Mouse (Mus musculus) kidney, embryonic 16.5 days (tissue): ENCODE measurements around the gene Olfr1357. TPM values are rescaled to one million over a fixed set of nuclear protein-coding genes. Genes with fewer than 3 reads are reported as not detected.
A peak's percentile ranks its signal among the peaks of the same experiment; 100 is the strongest.

Source experiments
- ATAC-seq: fragments of 200-750 bp; cut with Nextera tagmentation; 2 replicates; pipeline ENCODE4 v1.8.0; 2017; ENCODE audit warnings: moderate TSS enrichment; ENCODE audit not compliant: low FRiP score, low TSS enrichment
- H3K27ac ChIP-seq: fragments of 300-500 bp; sonication (generic); 2 replicates; pipeline ENCODE4 v1.5.1; 2014; ENCODE audit warnings: low read length
- H3K27me3 ChIP-seq: fragments of 300-500 bp; sonication (generic); 2 replicates; pipeline ENCODE4 v1.6.1; 2014; ENCODE audit warnings: low read length, control low read depth, mixed read lengths; ENCODE audit not compliant: insufficient read depth
- H3K36me3 ChIP-seq: fragments of 300-500 bp; sonication (generic); 2 replicates; pipeline ENCODE4 v1.6.1; 2014; ENCODE audit warnings: low read length, control low read depth, mixed read lengths; ENCODE audit not compliant: insufficient read depth
- H3K4me1 ChIP-seq: fragments of 300-500 bp; sonication (generic); 2 replicates; pipeline ENCODE4 v1.6.1; 2014; ENCODE audit warnings: low read length, control low read depth, mixed read lengths; ENCODE audit not compliant: insufficient read depth
- H3K4me2 ChIP-seq: fragments of 300-500 bp; sonication (generic); replicated peaks from 2 replicates; pipeline ENCODE4 v1.6.1; 2014; ENCODE audit warnings: low read depth, low read length
- H3K4me3 ChIP-seq: fragments of 300-500 bp; sonication (generic); 2 replicates; pipeline ENCODE4 v1.5.1; 2014; ENCODE audit warnings: mild to moderate bottlenecking, low read length
- H3K9ac ChIP-seq: fragments of 300-500 bp; sonication (generic); replicated peaks from 2 replicates; pipeline ENCODE4 v1.6.1; 2014; ENCODE audit warnings: low read length
- H3K9me3 ChIP-seq: fragments of 300-500 bp; sonication (generic); 2 replicates; pipeline ENCODE4 v1.6.1; 2016; ENCODE audit warnings: low read length, control low read depth
- WGBS: fragments of 180-500 bp; shearing (Covaris S2); extraction: QIAGEN DNeasy Blood & Tissue Kit; methylation state at CpG from one replicate; pipeline ENCODE4 v1.1.7; 2014; 5-methylcytosine and 5-hydroxymethylcytosine counted together
- polyA plus RNA-seq: library from polyadenylated mRNA; unstranded; fragments of >200 nt; fragmentation: Nextera tagmentation; extraction: Ambion mirVana; gene quantifications from 2 replicates; pipeline ENCODE4 v1.2.1, GENCODE M21; 2015

Olfr1357 gene
- polyA plus RNA-seq, 1 experiment from 2014 or later, result not detected

DNA sequence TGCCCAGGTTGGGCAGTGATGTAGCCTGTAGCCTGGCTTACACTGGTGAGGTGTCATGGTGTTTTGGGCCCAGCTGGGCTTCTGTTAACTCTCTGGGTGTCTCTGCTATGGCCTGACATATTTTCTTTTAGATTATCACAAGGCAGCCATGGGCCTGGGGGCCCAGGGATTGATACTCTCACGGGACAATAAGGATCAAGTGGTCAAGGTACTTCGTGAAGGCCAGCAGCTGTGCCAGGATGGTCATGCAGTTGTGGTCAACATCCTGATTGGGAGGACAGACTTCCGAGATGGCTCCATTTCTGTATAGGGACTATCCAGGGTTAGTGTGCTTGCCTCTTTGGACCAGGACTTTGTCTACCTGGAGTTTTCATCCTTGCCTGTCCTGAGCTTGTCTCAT is 33.9 kb downstream of the Olfr1357 start:
- no peak for ATAC-seq

DNA sequence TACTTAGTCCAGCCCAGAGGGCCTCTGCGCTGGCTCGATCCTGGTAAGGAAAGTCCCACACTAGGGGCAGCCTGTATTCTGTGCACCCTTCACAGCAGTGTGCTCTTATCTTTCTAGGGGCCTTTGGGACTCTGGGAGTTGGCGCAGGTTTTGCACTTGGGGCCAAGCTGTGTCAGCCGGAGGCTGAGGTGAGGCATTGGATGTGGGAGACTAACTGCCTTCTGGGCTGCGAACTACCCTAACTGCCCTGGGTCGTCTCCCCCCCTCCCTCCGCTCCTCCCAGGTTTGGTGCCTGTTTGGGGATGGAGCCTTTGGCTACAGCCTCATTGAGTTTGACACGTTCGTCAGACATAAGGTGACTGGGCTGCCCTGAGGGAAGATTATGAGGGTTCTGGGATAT is 34.5 kb downstream of the Olfr1357 start:
- Histone ChIP-seq H3K4me3 (no peak overlapping the region), H3K36me3 (peaks cover 56% of the 10 kb centered on the region), H3K9ac (no peak overlapping the region), H3K4me1 (no peaks in the 10 kb centered on the region), H3K9me3 (no peaks in the 10 kb centered on the region), H3K27ac (no peak overlapping the region), H3K4me2 (no peak overlapping the region), H3K27me3 (no peaks in the 10 kb centered on the region)
- no peak for ATAC-seq
- WGBS, result 68% methylated on average over 9 of the region's 9 CpGs

More for the DNA sequence above, 33.9 kb downstream of the Olfr1357 start:
- H3K4me1 ChIP-seq, result no peaks in the 10 kb centered on the region
- peaks cover 60% of the 10 kb centered on the region for H3K36me3 ChIP-seq
- 81% methylated on average over 3 of the region's 3 CpGs for WGBS
- H3K4me3 ChIP-seq, result no peak overlapping the region
- H3K4me2 ChIP-seq, result no peak overlapping the region
- H3K27me3 ChIP-seq, result no peaks in the 10 kb centered on the region
- H3K27ac ChIP-seq, result no peak overlapping the region
- H3K9ac ChIP-seq, result no peak overlapping the region
- no peaks in the 10 kb centered on the region for H3K9me3 ChIP-seq

DNA sequence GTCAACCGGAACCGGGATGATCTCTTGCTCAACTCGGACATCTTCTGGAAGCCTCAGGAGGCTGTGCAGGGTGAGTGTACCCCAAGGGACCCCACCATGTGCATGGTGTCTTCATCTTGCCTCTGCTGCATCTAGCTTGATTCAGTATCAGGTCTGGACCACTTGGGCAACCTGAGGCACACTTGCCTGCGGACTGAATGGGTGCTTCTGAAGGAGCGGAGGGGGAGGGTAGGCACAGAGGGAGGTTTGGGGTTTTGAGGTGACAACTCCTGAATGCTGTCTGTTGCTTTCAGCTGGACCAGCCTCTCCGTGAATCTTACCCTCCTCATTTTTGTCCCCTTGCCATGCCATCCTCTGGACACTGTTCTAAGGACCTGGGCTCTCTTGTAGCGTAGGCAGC is 36.8 kb downstream of the Olfr1357 start:
- WGBS, result 90% methylated on average over 7 of the region's 7 CpGs
- Histone ChIP-seq H3K36me3 (peaks cover 46% of the 10 kb centered on the region), H3K27me3 (no peaks in the 10 kb centered on the region), H3K9me3 (no peaks in the 10 kb centered on the region), H3K4me1 (no peaks in the 10 kb centered on the region), H3K4me2 (no peak overlapping the region), H3K27ac (no peak overlapping the region), H3K9ac (no peak overlapping the region), H3K4me3 (no peak overlapping the region)
- ATAC-seq, result no peak

DNA sequence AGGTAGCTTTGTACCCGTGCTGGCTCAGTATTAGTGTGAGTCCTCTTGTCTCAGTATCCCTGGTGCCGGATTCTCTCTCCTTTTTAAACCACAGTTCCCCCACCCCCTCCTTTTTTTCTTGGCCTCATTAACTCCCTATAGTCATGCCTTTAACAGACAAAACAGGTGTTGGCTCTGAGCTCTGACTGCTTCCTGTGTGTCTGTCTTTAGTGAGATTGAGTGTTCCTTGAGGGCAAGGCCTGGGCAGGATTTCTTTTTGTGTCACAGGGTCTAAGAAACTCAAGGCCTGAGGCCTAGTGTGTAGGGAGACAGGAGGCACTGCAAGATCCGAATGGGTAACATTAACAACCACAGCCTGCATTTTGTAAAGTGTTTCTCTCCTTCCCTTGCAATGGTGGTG is 39.7 kb downstream of the Olfr1357 start:
- peaks cover 20% of the 10 kb centered on the region for H3K36me3 ChIP-seq
- H3K27ac ChIP-seq, result no peak overlapping the region
- no peak overlapping the region for H3K9ac ChIP-seq
- no peak overlapping the region for H3K4me3 ChIP-seq
- WGBS, result 54% methylated on average over 3 of the region's 3 CpGs
- H3K4me2 ChIP-seq, result no peak overlapping the region
- H3K9me3 ChIP-seq, result no peaks in the 10 kb centered on the region
- H3K27me3 ChIP-seq, result no peaks in the 10 kb centered on the region
- H3K4me1 ChIP-seq, result peaks cover 7% of the 10 kb centered on the region
- no peak for ATAC-seq

DNA sequence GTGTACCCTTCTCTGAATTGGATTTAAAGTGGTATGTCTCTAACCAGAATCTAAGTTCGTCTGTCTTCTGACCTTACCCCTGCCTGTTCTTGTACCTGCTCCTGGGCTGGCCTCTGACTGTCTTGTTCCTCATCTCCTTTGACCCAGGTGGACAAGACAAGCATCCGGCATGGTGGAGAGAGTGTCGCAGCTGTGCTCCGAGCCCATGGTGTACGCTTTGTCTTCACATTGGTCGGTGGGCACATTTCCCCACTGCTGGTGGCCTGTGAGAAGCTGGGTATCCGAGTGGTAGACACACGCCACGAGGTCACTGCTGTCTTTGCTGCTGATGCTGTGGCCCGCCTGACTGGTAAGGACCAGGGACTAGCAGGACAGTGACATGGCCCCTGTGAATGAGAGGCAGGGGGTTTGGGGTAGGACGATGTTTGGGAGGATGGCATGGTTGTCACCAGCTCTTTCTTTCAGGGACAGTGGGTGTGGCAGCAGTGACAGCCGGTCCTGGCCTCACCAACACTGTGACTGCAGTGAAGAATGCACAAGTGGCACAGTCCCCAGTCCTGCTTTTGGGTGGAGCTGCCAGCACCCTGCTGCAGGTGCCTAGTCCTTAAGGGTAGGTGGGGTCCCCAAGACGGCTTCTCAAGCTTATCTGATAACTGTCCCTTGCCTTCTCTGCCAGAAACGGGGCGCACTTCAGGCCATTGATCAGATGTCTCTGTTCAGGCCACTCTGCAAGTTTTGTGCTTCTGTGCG is 41.3 kb downstream of the Olfr1357 start:
- Histone ChIP-seq H3K27ac (no peak overlapping the region), H3K27me3 (no peaks in the 10 kb centered on the region), H3K4me3 (no peak overlapping the region), H3K4me1 (peaks cover 7% of the 10 kb centered on the region), H3K9ac (no peak overlapping the region), H3K36me3 (peaks cover 20% of the 10 kb centered on the region), H3K4me2 (no peak overlapping the region), H3K9me3 (no peaks in the 10 kb centered on the region)
- WGBS, result 94% methylated on average over 16 of the region's 16 CpGs
- no peak for ATAC-seq

DNA sequence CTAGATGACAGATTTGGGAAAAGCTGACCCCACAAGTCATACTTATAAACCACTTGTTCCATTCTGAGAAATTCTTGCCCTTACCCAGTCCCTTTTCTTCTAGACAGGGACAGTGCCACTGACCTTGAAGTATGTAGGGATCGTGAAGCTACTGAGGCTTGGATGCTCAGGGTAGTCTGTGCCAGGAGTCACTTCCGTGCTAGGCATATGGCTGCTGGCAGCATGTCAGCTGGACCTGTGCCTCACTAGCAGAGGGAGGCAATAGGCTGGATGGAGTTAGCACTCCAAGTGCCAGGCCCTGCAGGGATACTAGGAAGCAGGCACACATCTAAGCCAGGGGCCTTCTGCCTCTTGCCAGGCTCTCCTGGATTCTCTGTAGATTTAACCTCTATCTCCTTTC is 42.2 kb downstream of the Olfr1357 start:
- H3K9ac ChIP-seq, result peak overlapping the region; percentile 73; the same call in 1 of the 2 replicates
- peaks cover 20% of the 10 kb centered on the region for H3K36me3 ChIP-seq
- no peak overlapping the region for H3K27ac ChIP-seq
- peaks cover 7% of the 10 kb centered on the region for H3K4me1 ChIP-seq
- no peaks in the 10 kb centered on the region for H3K27me3 ChIP-seq
- peak overlapping the region; percentile 63; the same call in 1 of the 2 replicates for H3K4me2 ChIP-seq
- WGBS, result 76% methylated on average over 2 of the region's 2 CpGs
- no peak overlapping the region for H3K4me3 ChIP-seq
- no peaks in the 10 kb centered on the region for H3K9me3 ChIP-seq
- no peak for ATAC-seq

DNA sequence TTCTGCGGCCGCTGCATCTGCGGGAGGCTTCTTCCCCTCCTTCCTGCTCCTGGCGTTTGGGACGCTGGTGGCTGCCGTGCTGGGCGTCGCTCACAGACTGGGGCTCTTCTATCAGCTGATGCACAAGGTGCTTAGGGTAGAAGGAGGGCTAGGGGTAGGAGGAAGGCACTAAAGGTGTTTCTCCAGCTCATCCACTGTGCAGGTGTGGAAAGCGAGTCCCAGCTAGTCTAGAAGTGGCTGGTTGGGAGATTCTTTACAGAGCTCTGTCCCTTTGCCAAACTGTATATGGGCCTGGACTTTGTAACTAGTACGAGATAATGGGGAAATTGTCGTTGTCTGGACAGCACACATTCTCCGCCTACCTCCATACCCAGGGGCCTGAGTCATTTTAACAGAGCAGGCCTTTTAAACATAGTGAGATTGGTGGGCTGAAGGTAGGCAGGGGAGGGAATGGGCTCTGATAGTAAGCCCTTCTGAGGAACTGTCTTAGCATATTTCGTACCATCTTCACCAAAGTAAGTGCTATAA is 42.7 kb downstream of the Olfr1357 start:
- Histone ChIP-seq H3K27ac (peak overlapping the region; percentile 96), H3K27me3 (no peaks in the 10 kb centered on the region), H3K4me2 (peak overlapping the region; percentile 63), H3K9ac (peak overlapping the region; percentile 73), H3K4me1 (peaks cover 7% of the 10 kb centered on the region), H3K9me3 (no peaks in the 10 kb centered on the region), H3K4me3 (peak overlapping the region; percentile 70), H3K36me3 (peaks cover 20% of the 10 kb centered on the region)
- WGBS, result 11% methylated on average over 13 of the region's 13 CpGs
- peak; percentile 33 for ATAC-seq

DNA sequence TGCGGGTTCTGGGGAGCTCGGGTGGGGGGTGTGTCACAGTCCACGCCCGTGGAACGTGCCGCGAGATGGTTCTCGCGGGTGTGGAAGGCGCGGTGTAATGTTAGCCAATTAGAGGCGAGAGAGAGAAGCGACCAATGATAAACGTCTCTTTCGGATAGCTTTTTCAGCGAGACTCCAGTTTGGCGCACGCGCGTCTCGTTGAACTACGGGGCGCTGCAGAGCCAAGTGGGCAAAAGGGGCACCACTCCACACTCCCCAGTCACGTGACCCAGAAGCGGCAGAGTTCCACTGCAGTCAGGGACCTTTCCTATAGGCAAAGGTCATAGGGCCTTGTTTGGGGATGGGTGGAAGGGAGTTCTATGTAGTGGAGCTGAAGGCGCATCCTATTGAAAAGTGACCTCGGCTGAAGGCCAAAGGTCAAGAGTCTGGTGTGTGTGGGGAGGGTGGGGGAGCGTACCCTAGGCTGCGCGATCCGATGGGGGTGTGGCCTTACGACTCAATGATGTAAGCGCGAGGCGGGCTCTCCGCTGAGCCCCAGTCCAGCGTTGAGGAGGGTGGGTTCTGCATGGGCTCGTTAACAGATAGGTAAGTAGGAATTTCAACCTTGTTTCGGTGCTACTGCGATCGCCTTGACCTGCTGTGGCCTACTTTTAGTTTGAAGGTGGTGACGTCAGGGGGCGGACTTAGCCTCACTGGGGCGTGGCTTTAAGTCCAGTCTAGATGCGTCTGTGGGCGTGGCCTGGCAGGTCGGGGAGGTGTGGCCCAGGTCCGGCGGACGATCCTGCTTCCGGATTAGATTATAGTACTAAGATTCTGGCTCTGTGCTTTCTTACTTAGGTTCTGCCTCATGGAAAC is 43.4 kb downstream of the Olfr1357 start, which contains the start of gene Ilvbl:
TSS of gene Ilvbl (plus strand) at position 97 of the 855 bp plus-strand sequence.
- H3K27ac ChIP-seq, result peak within 1 kb of the TSS; percentile 96
- H3K4me2 ChIP-seq, result peak within 1 kb of the TSS; percentile 63
- no peaks in the 10 kb centered on the region for H3K9me3 ChIP-seq
- under 1% methylated on average over 50 of the region's 51 CpGs for WGBS
- H3K36me3 ChIP-seq, result peaks cover 15% of the 10 kb centered on the region
- H3K9ac ChIP-seq, result peak within 1 kb of the TSS; percentile 73
- H3K27me3 ChIP-seq, result no peaks in the 10 kb centered on the region
- peaks cover 7% of the 10 kb centered on the region for H3K4me1 ChIP-seq
- peak within 1 kb of the TSS; percentile 70 for H3K4me3 ChIP-seq
- ATAC-seq, result peak; percentile 92

DNA sequence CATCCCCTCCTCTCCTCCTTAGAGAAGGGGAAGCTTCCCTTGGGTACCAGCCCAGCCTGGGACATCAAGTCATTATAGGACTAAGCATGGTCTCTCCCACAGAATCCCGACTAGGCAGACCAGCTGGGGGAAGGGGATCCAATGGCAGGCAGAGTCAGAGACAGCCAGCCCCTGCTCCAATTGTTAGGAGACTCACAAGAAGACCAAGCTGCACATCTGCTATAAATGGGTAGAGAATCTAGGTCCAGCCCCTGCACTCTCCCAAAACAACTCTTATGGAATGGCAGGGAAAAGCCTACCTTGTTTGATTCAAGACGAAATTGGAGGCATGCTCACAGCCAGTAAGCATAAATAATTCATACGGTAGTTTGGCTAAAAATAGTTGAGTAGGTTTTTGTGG is 44.6 kb downstream of the Olfr1357 start:
- Histone ChIP-seq H3K9ac (no peak overlapping the region), H3K4me2 (no peak overlapping the region), H3K36me3 (peaks cover 8% of the 10 kb centered on the region), H3K4me3 (no peak overlapping the region), H3K9me3 (no peaks in the 10 kb centered on the region), H3K4me1 (peaks cover 7% of the 10 kb centered on the region), H3K27me3 (no peaks in the 10 kb centered on the region), H3K27ac (no peak overlapping the region)
- 62% methylated on average over 3 of the region's 3 CpGs for WGBS
- no peak for ATAC-seq
